Mouse (Mus musculus) lung, embryonic 15.5 days (tissue): ENCODE data around the gene Col26a1. TPM values are rescaled to one million over a fixed set of nuclear protein-coding genes. Genes with fewer than 3 reads are reported as not detected.

Experiments
- ATAC-seq: fragments of 200-750 bp; cut with Nextera tagmentation; 2 replicates; pipeline ENCODE4 v1.8.0; 2017; ENCODE audit warnings: moderate number of reproducible peaks, borderline replicate concordance; ENCODE audit not compliant: low FRiP score, low TSS enrichment; ENCODE audit errors: extremely low read depth
- H3K27ac ChIP-seq: fragments of 300-500 bp; sonication (generic); 2 replicates; pipeline ENCODE4 v1.5.1; 2015; ENCODE audit warnings: moderate library complexity, mild to moderate bottlenecking, inconsistent platforms
- H3K27me3 ChIP-seq: fragments of 300-500 bp; sonication (generic); 2 replicates; pipeline ENCODE4 v1.6.1; 2015; ENCODE audit warnings: inconsistent platforms
- H3K36me3 ChIP-seq: fragments of 300-500 bp; sonication (generic); 2 replicates; pipeline ENCODE4 v1.6.1; 2015; ENCODE audit warnings: inconsistent platforms
- H3K4me1 ChIP-seq: fragments of 300-500 bp; sonication (generic); 2 replicates; pipeline ENCODE4 v1.6.1; 2015; ENCODE audit warnings: inconsistent platforms
- H3K4me2 ChIP-seq: fragments of 300-500 bp; sonication (generic); 2 replicates; pipeline ENCODE4 v1.6.1; 2015; ENCODE audit warnings: inconsistent platforms, mild to moderate bottlenecking, moderate library complexity
- H3K4me3 ChIP-seq: fragments of 300-500 bp; sonication (generic); 2 replicates; pipeline ENCODE4 v1.5.1; 2015; ENCODE audit warnings: mild to moderate bottlenecking, inconsistent platforms
- H3K9ac ChIP-seq: fragments of 300-500 bp; sonication (generic); 2 replicates; pipeline ENCODE4 v1.6.1; 2015; ENCODE audit warnings: inconsistent platforms
- H3K9me3 ChIP-seq: fragments of 300-500 bp; sonication (generic); 2 replicates; pipeline ENCODE4 v1.6.1; 2016; ENCODE audit warnings: inconsistent platforms
- WGBS: fragments of 180-500 bp; shearing (Covaris S2); methylation state at CpG from one replicate; pipeline ENCODE4 v1.1.7; 2015; 5-methylcytosine and 5-hydroxymethylcytosine counted together
- polyA plus RNA-seq: library from polyadenylated mRNA; unstranded; fragments of >200 nt; fragmentation: Nextera tagmentation; extraction: Ambion mirVana; gene quantifications from 2 replicates; pipeline ENCODE4 v1.2.1, GENCODE M21; 2015

The Col26a1 gene
- polyA plus RNA-seq, 1 experiment from 2014 or later = 12.1 TPM

DNA sequence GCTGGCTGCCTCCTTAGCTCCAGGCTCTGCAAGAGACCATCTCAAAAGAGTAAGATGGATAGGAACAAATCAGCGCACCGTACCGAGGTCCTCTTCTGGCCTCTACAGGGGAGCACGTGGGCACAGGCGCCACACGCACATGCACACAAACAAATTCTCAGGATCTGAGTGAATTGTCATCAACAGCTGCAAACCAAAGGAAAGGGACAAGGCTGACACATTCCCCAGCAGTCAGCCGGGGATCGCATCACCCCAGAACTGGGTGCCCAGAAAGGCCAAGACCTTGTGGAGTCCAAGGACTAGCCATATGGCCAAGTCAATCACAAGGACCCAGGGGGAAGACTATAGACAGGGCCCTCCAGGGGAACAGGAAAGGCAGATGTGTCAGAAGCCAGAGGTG, 10.6 kb downstream of the Col26a1 start:
- no peak for ATAC-seq
- H3K9ac ChIP-seq = no peak overlapping the region
- H3K27ac ChIP-seq = no peak overlapping the region

DNA sequence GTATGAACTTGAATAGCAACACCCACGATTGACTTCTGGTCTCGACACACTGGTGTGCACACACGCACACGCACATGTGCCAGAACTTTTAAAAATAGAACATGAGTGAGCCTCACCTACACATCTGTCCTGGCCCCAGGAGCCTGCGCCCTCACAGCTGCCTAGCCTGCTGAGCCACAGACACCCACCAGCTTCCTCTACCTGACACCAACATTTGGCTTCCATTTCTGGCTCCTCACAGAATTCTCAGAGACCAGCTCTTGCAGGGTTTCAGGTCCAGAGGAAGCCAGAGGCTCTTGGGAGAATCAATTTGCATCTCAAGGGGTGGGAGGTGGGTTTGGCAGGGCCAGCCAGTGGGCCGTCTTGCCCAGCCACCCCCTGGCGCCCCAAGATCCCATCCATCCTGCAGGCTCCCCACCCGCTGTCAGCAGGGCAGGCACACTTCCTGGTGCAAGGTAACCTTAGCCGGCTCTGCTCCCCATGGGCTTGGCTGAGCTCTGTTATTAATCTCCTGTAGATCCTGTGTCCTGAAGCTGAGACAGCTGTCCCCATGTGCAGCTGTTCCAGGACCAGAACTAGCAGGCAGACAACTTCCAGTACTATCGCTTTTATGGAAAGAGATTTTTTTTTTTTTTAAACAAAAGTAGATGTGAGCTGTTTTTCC, 13.4 kb downstream of the Col26a1 start:
- Histone ChIP-seq H3K9me3 (no peaks in the 10 kb centered on the region), H3K4me2 (no peak overlapping the region), H3K36me3 (no peaks in the 10 kb centered on the region), H3K27ac (no peak overlapping the region), H3K9ac (no peak overlapping the region), H3K4me1 (peaks cover 2% of the 10 kb centered on the region; the same call in 1 of the 2 replicates), H3K27me3 (no peaks in the 10 kb centered on the region), H3K4me3 (no peak overlapping the region)
- no peak for ATAC-seq
- 53% methylated on average over 10 of the region's 10 CpGs for WGBS

More for the DNA sequence above, 10.6 kb downstream of the Col26a1 start:
- H3K9me3 ChIP-seq = no peaks in the 10 kb centered on the region
- no peaks in the 10 kb centered on the region for H3K36me3 ChIP-seq
- H3K4me1 ChIP-seq = no peaks in the 10 kb centered on the region
- H3K4me3 ChIP-seq = no peak overlapping the region
- 74% methylated on average over 8 of the region's 8 CpGs for WGBS
- H3K27me3 ChIP-seq = no peaks in the 10 kb centered on the region
- no peak overlapping the region for H3K4me2 ChIP-seq

DNA sequence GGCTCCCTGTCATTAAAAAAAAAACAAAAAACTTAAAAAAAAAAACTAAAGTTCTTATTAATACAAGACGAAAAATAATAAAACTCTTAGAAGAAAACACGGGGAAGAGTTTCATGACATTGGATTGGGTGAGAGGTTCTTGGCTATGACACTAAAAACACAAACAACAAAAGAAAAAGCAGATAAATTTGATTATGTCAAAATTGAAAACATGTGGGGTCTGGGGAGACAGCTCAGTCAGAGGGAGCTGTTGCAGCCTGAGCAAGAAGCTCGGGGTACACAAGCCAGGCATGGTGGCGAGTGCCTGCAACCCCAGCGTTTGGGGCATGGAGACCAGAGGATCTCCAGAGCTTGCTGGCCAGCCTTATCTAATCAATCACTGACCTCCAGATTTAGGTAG, 15.3 kb downstream of the Col26a1 start:
- WGBS = 50% methylated on average over 5 of the region's 5 CpGs

DNA sequence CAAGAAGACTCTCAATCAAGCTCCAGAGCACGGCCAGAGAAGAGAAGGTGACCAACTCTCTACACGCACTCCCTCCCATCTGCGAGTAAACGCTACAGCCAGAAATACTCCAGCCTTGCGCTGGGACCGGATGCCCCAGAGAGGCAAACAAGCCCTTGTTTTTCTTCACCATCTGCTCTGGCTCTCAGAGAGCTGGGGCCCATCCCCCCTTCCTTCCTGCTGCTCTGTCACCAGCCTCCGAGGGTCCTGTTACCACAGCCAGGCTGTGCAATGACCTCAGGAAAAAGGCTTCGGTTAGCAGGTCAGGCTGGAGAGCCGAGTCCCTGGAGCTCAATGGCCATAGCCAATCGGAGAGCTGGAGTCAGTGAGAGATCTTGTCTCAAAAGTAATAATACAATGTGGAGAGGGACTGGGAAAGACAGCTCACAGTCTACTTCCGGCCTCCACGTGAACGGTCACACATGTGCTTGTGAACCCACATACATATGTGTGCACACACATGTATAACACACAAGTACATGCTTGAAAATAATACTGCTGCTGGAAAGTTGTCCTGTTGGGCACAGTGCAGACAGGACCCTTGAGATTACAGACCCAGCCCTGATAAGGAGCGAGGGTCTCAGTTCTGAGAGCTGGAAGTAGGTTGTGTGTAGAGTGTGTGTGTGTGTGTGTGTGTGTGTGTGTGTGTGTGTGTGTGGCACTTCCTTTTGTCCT, 18.9 kb downstream of the Col26a1 start:
- H3K4me1 ChIP-seq = peaks cover 24% of the 10 kb centered on the region

More for the DNA sequence above, 15.3 kb downstream of the Col26a1 start:
- no peak for ATAC-seq
- Histone ChIP-seq H3K4me1 (peaks cover 18% of the 10 kb centered on the region), H3K27me3 (no peaks in the 10 kb centered on the region), H3K36me3 (no peaks in the 10 kb centered on the region), H3K4me2 (no peak overlapping the region), H3K9me3 (no peaks in the 10 kb centered on the region), H3K4me3 (no peak overlapping the region), H3K9ac (no peak overlapping the region), H3K27ac (no peak overlapping the region)

DNA sequence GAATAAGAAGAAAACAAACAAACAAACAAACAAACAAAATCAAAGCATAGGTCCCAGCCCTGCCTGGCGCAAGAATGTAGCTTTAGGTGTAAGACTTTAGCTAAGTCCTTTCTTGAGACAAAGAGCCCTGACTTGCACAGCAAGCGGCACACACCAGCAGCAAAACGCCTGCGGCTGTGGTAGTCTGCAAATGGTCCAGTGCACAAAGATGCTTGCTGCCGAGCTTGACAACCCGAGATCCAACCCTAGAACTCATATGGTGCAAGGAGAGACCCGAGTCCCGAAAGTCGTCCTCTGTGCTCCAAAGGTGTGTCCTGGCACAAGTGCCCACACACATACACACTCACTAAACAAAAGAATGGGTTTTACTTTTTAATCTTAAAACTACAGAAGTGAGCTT, 19.7 kb downstream of the Col26a1 start:
- H3K9ac ChIP-seq = no peak overlapping the region
- no peaks in the 10 kb centered on the region for H3K27me3 ChIP-seq
- 51% methylated on average over 9 of the region's 9 CpGs for WGBS
- peak overlapping the region; percentile 78 for H3K27ac ChIP-seq
- ATAC-seq = no peak
- H3K4me2 ChIP-seq = no peak overlapping the region
- no peaks in the 10 kb centered on the region for H3K36me3 ChIP-seq
- no peaks in the 10 kb centered on the region for H3K9me3 ChIP-seq
- peaks cover 24% of the 10 kb centered on the region for H3K4me1 ChIP-seq
- no peak overlapping the region for H3K4me3 ChIP-seq

More for the DNA sequence above, 18.9 kb downstream of the Col26a1 start:
- Histone ChIP-seq H3K27ac (peak overlapping the region; percentile 78), H3K4me3 (no peak overlapping the region), H3K4me2 (peak overlapping the region; percentile 5; the same call in 1 of the 2 replicates), H3K9me3 (no peaks in the 10 kb centered on the region), H3K36me3 (no peaks in the 10 kb centered on the region), H3K9ac (no peak overlapping the region), H3K27me3 (no peaks in the 10 kb centered on the region)
- 10% methylated on average over 14 of the region's 14 CpGs for WGBS
- ATAC-seq = peak; percentile 87

DNA sequence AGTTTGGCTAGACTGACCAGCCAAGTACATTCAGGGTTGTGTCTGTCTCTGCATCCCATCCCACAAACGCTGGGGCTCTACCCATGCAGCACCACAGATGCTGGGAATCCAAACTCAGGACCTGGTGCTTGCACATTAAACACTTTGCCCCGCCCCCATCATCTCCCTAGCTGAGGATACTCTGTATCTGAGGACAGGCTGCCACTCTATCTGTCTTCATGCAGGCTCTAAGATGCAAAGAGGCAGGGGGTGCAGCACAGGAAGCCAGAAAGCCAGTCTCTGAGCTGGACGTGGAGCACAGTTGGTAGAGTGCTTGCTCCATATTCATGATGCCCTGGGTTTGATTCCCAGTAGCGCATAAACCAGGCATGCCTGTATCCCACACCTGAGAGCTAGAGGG, 20.2 kb downstream of the Col26a1 start:
- H3K4me3 ChIP-seq = no peak overlapping the region
- no peak overlapping the region for H3K9ac ChIP-seq
- no peak overlapping the region for H3K4me2 ChIP-seq
- H3K4me1 ChIP-seq = peaks cover 24% of the 10 kb centered on the region
- H3K27ac ChIP-seq = peak overlapping the region; percentile 78
- ATAC-seq = no peak
- 57% methylated on average over 4 of the region's 4 CpGs for WGBS
- H3K36me3 ChIP-seq = no peaks in the 10 kb centered on the region
- H3K27me3 ChIP-seq = no peaks in the 10 kb centered on the region
- no peaks in the 10 kb centered on the region for H3K9me3 ChIP-seq

DNA sequence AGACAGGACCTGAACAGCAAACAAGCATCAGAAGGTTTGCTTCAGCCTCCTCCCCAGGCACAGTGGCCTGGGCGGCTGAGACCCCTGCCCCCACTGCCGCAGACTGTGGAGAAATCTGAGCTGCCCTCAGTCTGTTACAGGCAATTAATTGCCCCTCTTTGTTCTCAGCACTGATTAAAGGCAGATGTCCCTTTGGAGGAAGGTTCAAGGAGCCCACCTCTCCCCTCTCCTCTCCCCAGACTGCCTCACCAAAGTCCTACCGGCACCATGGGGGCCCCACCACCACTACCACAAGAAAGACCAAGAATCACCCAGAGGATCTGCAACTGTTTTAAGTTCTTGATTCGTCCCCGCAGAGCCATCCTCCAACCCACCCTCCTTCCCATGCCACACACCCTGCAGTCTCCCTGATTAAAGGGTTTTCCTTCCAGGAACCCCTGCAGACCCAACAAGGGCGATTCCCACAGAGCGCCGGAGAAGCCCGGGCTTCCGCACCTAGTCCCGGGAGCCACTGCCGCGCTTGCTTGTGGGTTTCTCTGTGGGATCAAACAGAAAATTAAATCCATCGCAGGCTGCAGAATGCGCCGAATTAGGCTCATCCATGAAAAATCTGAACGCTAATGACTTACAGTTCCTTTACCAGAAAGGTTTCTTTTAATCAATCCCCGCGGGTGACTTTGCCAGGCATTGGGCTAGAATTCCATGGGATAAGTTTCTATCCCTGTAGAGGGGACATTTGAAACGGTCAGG, 21.6 kb downstream of the Col26a1 start:
- H3K27ac ChIP-seq = no peak overlapping the region
- peaks cover 24% of the 10 kb centered on the region for H3K4me1 ChIP-seq
- no peak overlapping the region for H3K4me3 ChIP-seq
- no peaks in the 10 kb centered on the region for H3K27me3 ChIP-seq
- no peaks in the 10 kb centered on the region for H3K36me3 ChIP-seq
- peak overlapping the region; percentile 22 for H3K4me2 ChIP-seq
- no peak for ATAC-seq
- WGBS = 22% methylated on average over 20 of the region's 20 CpGs
- no peaks in the 10 kb centered on the region for H3K9me3 ChIP-seq
- H3K9ac ChIP-seq = no peak overlapping the region

DNA sequence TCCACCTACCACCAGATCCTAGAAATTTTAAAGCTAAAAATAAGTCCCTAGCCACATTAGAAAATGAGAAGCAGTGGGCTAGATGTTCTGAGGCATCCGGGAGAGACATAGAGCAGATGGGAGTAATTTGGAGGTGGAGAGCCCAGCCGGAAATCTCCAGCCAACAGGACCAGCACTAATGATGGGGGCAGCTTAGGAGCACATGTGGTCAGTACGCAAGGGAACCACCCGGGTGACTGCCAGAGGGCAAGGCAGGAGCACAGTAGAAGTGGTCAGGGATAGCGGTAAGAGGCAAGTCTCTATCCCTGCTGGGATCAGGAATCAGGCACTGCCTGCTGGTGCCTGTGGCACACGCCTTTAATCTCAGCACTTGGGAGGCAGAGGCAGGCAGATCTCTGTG, 32.3 kb downstream of the Col26a1 start:
- Histone ChIP-seq H3K27me3 (no peaks in the 10 kb centered on the region), H3K4me3 (no peak overlapping the region), H3K9ac (no peak overlapping the region), H3K4me2 (no peak overlapping the region), H3K9me3 (no peaks in the 10 kb centered on the region), H3K36me3 (no peaks in the 10 kb centered on the region), H3K27ac (no peak overlapping the region), H3K4me1 (no peaks in the 10 kb centered on the region)
- WGBS = 93% methylated on average over 6 of the region's 6 CpGs
- ATAC-seq = no peak

DNA sequence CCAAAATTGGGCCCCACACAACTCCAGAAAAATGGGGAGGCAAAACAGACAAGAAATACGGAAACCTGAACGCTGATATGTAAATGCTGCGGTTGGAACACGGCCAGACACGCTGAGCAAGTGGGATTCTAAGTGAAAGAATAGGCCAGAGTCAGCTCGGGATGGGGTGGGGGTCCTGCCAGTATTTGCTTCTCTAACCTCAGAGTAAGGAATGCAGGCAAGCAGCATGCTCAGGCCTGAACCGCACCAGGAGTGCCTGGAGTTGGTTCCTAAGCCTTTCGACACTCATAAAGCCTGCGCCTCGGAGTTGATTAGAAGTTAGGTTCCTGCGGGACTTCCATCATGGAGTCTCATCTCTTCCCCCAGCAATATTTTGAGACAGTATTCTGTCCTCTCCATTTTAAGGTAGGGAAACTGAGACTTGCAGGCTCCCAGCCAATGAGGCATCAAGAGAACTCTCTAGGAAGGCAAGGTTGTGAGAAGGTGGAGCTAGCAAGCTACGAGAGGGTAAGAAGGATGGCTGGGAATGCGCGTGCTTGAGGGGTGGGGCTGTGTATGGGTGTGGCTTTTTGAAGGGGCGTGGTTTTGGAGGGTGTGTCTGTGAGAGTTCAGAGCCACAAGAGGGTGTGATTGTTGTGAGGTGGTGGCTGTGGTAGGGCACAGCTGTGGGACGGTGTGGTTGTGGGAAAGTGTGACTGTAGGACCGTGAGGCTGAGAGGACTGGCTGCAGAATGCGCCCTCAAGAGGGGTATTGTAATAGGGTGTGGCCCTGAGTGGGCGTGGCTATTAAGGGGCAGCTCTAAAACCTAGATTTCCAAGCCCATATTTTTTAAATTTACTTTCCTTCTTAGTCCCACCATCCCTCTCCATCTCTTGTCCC, 36.4 kb downstream of the Col26a1 start:
- H3K27me3 ChIP-seq = no peaks in the 10 kb centered on the region
- H3K27ac ChIP-seq = no peak overlapping the region
- no peak overlapping the region for H3K9ac ChIP-seq
- 73% methylated on average over 19 of the region's 19 CpGs for WGBS
- no peaks in the 10 kb centered on the region for H3K36me3 ChIP-seq
- H3K4me1 ChIP-seq = no peaks in the 10 kb centered on the region
- ATAC-seq = peak; percentile 52; the same call in 1 of the 2 replicates
- no peaks in the 10 kb centered on the region for H3K9me3 ChIP-seq
- H3K4me3 ChIP-seq = no peak overlapping the region
- H3K4me2 ChIP-seq = no peak overlapping the region

DNA sequence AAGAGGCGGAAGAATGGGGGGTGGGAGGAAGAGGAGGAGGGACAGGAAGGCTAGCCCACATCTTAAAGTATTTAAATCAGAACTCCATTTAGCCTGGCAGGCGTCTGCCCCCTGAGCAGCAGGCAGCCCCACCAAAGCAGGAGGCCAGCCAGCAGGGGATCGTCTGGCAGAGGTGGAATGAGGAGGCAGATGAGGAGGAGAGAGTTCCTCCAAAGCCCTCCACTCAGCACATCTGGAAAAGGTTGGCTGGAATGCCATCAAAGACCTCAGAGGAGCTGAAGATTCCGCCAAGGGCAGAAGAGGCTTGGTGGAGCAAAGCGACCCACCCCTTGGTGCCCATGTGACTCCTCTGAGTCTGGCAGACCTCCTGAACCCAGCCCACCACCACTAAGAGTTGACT, 39.1 kb downstream of the Col26a1 start:
- Histone ChIP-seq H3K9me3 (no peaks in the 10 kb centered on the region), H3K4me3 (no peak overlapping the region), H3K27me3 (no peaks in the 10 kb centered on the region), H3K4me2 (no peak overlapping the region), H3K4me1 (no peaks in the 10 kb centered on the region), H3K9ac (no peak overlapping the region), H3K36me3 (no peaks in the 10 kb centered on the region), H3K27ac (no peak overlapping the region)
- no peak for ATAC-seq
- 60% methylated on average over 5 of the region's 5 CpGs for WGBS

DNA sequence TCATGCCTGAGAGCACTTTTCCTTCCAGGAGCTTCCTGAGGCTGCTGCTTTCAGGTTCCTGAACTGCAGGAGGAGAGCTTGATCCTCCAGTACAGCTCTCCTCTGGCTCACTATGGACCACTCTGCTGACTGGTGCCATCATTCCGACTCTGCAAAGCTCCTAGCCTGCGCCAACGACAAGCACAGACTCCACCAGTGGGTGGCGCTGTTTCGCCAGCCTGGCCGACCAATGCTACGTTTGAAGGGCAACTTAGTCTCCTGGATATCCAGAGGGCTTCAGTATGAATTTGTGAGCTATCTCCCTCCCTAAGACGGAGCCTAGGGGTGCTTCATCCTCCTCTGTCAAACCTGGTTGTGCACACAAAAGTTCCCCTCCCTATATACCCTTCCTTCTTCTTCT, 43.0 kb downstream of the Col26a1 start:
- Histone ChIP-seq H3K4me3 (no peak overlapping the region), H3K27ac (no peak overlapping the region), H3K4me2 (no peak overlapping the region), H3K9ac (no peak overlapping the region), H3K9me3 (no peaks in the 10 kb centered on the region), H3K27me3 (no peaks in the 10 kb centered on the region), H3K4me1 (no peaks in the 10 kb centered on the region), H3K36me3 (no peaks in the 10 kb centered on the region)
- no peak for ATAC-seq
- 9% methylated on average over 8 of the region's 8 CpGs for WGBS
